Mouse (Mus musculus) embryonic fibroblast, embryonic 13.5 days (primary cell): ENCODE measurements around the gene Prpf6.

Experiments
- CTCF ChIP-seq: IDR thresholded peaks from 2 replicates; pipeline ENCODE4 v1.5.1; 2011; ENCODE audit warnings: mild to moderate bottlenecking, control low read depth, low read length, moderate library complexity, borderline replicate concordance; ENCODE audit not compliant: insufficient read depth
- POLR2A ChIP-seq: IDR thresholded peaks from 2 replicates; pipeline ENCODE4 v1.6.1; 2011; ENCODE audit warnings: low read depth, mild to moderate bottlenecking, control low read depth, low read length, moderate library complexity

DNA sequence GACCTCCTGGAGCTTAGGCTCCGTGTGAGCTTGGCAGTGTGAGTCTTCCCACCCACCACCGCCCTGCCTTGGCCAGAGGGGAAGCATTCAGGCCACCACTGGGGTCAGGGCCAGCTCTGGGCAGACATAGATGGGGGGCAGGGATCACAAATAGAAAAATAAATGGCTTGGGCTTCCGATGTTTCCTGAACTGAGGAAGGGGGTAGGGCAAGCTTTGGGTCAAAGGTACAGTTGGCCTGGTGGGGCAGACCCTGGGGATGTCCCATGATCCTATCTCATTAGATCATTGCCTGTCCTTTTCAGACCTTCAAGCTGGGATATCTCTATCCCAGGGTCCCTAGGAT, 86.1 kb downstream of the Prpf6 start:
- no peak for TF ChIP-seq CTCF
- no peak for TF ChIP-seq POLR2A
